Comparison of ENCODE assay signal across 16 mouse cellular contexts in the genomic region with DNA sequence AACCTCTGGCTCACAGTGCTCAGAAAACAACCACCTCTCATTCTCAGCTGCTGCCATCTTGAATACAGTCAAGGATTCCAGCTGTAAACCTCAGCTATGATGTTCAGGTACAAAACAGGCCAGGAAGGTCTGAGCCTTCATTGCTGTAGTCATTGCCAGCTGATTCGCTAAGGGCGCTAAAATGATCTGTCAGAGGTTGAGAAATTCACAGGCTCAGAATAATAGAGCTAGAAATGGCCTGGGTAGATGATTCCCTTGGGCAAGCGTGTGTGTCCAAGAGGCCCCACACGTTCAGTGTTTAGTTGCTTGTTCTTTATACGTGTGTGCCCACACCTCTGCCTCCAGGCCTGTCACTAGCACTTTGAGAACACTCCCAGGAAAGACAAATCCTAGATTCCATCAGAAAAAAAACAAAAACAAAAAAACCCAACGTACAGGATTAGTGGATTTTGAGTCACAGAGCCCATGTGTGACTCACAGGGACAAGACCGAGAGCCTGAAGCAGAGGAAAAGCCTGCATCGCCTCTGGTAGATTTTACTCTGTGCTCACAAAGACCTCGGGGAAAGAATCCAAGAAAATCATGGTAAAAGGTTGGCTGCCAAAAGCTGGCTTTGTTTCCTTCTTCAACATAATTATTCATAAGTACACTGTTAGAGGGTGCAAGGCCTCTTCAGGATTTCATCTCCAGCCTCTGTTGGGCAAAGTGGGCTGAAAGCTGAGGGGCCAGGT.
DNase-seq lines count a peak whose midpoint lies in the region; ATAC-seq and TF ChIP-seq lines count a peak whose summit lies in the region.
"Had no signal": no experiment of that assay in that cellular context is flagged by ENCODE, and none has a peak within 500 bp of the region (broad histone marks: within the 10 kb centered on the region; RNA-seq: fewer than 3 reads in every experiment).

No protein-coding gene starts in this region.

- H3K4me1 ChIP-seq in heart, embryonic 13.5 days, result peaks cover 25% of the 10 kb centered on the region
- H3K4me1 ChIP-seq in heart, adult 2 months (ENCODE audit: control insufficient read depth, insufficient read depth, low read length), result no peaks in the 10 kb centered on the region; the same call in 1 of the 2 replicates
- H3K4me1 ChIP-seq: limb, embryonic 13.5 days; midbrain, embryonic 15.5 days had no signal

- H3K36me3 ChIP-seq in heart, embryonic 13.5 days, result peaks cover 20% of the 10 kb centered on the region
- no peaks in the 10 kb centered on the region for H3K36me3 ChIP-seq in heart, adult 2 months (ENCODE audit: control insufficient read depth, insufficient read depth, low read length)
- H3K36me3 ChIP-seq: limb, embryonic 13.5 days; midbrain, embryonic 15.5 days had no signal

- H3K9ac ChIP-seq in heart, embryonic 13.5 days, result no peak overlapping the region
- H3K9ac ChIP-seq in heart, adult 2 months (ENCODE audit: low read depth, low read length), result no peak overlapping the region
- H3K9ac ChIP-seq: limb, embryonic 13.5 days; liver, postnatal 0 days; midbrain, embryonic 15.5 days had no signal

- TF ChIP-seq POLR2A in heart, adult 2 months (IDR thresholded peaks at IDR 0.05; ENCODE audit: insufficient read depth, low read depth, low read length), result no peak
- no peak for TF ChIP-seq POLR2A in brain, embryonic 14.5 days (IDR thresholded peaks at IDR 0.05; ENCODE audit: borderline replicate concordance, extremely low read depth, insufficient read depth, insufficient read length, poor library complexity, severe bottlenecking)

- intact Hi-C loops in heart, adult 2 months (cut with DNase I), result no loop called here

- 73% methylated on average over 9 of the region's 9 CpGs for WGBS in heart, embryonic 13.5 days
- WGBS in heart, adult 2 months, result 69% methylated on average over 9 of the region's 9 CpGs

- no peak for ATAC-seq in heart, embryonic 13.5 days (ENCODE audit: extremely low read depth, insufficient number of reproducible peaks, low FRiP score, low TSS enrichment)
- ATAC-seq: intestine, postnatal 0 days; liver, postnatal 0 days; midbrain, embryonic 15.5 days had no signal

- H3K27me3 ChIP-seq in heart, embryonic 13.5 days (replicated peaks), result no peaks in the 10 kb centered on the region
- no peaks in the 10 kb centered on the region for H3K27me3 ChIP-seq in heart, adult 2 months (ENCODE audit: control insufficient read depth, insufficient read depth, low read length)
- H3K27me3 ChIP-seq: limb, embryonic 13.5 days; midbrain, embryonic 15.5 days had no signal

- TF ChIP-seq EP300 in heart, adult 2 months (IDR thresholded peaks at IDR 0.05; ENCODE audit: insufficient read depth, low read depth, low read length), result no peak

- TF ChIP-seq CTCF in heart, adult 2 months (IDR thresholded peaks at IDR 0.05), result no peak
- no peak for TF ChIP-seq CTCF in brain, embryonic 14.5 days (IDR thresholded peaks at IDR 0.05; ENCODE audit: borderline replicate concordance, extremely low read depth, insufficient read depth, insufficient read length)

- H3K9me3 ChIP-seq in heart, embryonic 13.5 days, result no peaks in the 10 kb centered on the region
- H3K9me3 ChIP-seq: limb, embryonic 13.5 days; midbrain, embryonic 15.5 days had no signal

- H3K4me3 ChIP-seq in heart, embryonic 13.5 days, result no peak overlapping the region
- no peak overlapping the region for H3K4me3 ChIP-seq in heart, adult 2 months
- H3K4me3 ChIP-seq: limb, embryonic 13.5 days; midbrain, embryonic 15.5 days had no signal

- DNase-seq in adrenal gland, adult 2 months, result peak; percentile 78
- no peak for DNase-seq in adrenal gland, adult 18-20 months (ENCODE audit: low spot score in 2 of 2)
- DNase-seq in heart, adult 2 months, result no peak
- DNase-seq in 3134 (ENCODE audit: extremely low read depth, insufficient read length, low spot score), result peak; percentile 58
- peak; percentile 58 for DNase-seq in brain, embryonic 14.5 days (ENCODE audit: low read depth)
- no peak for DNase-seq in c-Kit-positive CD71-positive TER-119-positive erythroid progenitor cells, embryonic 14.5 days (ENCODE audit: low spot score)
- DNase-seq in left cerebral cortex, adult 8-10 months (ENCODE audit: low spot score in 2 of 2), result no peak
- DNase-seq: cerebellum, adult 11-12 months; kidney, postnatal 36 days; liver, postnatal 0 days; thymus, postnatal 14 days had no signal

- H3K79me2 ChIP-seq in heart, adult 2 months (replicated peaks; ENCODE audit: control insufficient read depth, insufficient read depth, low read length), result no peaks in the 10 kb centered on the region

- H3K4me2 ChIP-seq in heart, embryonic 13.5 days, result no peak overlapping the region
- H3K4me2 ChIP-seq: limb, embryonic 13.5 days; midbrain, embryonic 15.5 days had no signal

- peak overlapping the region; percentile 24; the same call in 1 of the 2 replicates for H3K27ac ChIP-seq in heart, embryonic 13.5 days (replicated peaks)
- H3K27ac ChIP-seq in heart, adult 2 months, result no peak overlapping the region
- H3K27ac ChIP-seq: limb, embryonic 13.5 days; macrophage; midbrain, embryonic 15.5 days had no signal

Comparison
In these comparisons a context has a peak if more than half of its experiments do, and no peak if none do; other contexts are left out.
1. DNase-seq: peak in adrenal gland, adult 2 months (single experiment), 3134 (single experiment) and brain, embryonic 14.5 days (single experiment); none in adrenal gland, adult 18-20 months (0 of 2), heart, adult 2 months (0 of 2), c-Kit-positive CD71-positive TER-119-positive erythroid progenitor cells, embryonic 14.5 days (single experiment) and left cerebral cortex, adult 8-10 months (0 of 2).